Mouse (Mus musculus): ENCODE measurements around the gene Npdc1.
A peak's percentile ranks its signal among the peaks of the same experiment; 100 is the strongest.

Npdc1 gene

DNA sequence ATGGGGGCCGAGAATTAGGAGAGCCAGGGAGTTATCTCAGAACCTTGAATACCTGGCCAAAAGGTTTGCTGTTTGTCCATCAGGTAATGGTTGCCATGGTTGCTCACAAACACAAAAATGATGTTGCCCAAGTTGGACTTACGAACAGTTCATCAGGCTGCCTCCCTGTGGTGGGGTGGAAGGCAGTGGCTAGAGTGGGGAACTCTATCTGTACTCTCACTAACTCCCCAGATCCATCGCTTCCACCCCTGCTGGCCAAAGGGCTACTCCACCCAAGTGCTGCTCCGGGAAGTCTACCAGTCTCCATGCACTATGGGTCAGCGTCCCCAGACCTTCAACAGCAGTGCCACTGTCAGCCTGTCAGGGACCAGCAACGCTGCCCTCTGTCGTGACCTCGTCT lies at the start of gene Npdc1:
Gene Npdc1, plus strand, starts transcription at position 301 of the 400 bp plus-strand sequence.
- DNase-seq (ENCODE audit: extremely low read depth, insufficient read length, low spot score): no peak

DNA sequence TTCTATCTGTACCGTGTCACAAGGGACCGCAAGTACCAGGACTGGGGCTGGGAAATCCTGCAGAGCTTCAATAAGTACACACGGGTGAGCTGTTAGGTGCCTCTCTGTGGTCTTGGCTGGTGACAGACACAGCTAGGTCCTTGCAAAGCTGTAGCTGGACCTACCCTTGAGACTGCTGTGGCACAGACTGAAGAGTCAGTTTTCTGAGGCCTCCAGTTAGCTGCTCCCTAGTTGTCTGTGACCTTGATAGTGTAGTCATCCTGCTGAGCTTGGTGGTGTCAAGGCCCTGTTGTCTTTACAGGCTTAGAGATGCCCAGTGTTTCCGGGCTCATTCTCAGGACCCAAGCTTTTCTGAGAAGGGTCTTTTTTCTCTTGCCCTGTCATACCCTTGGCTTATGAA lies 49.7 kb upstream of the Npdc1 start:
- DNase-seq (ENCODE audit: extremely low read depth, insufficient read length, low spot score): no peak

DNA sequence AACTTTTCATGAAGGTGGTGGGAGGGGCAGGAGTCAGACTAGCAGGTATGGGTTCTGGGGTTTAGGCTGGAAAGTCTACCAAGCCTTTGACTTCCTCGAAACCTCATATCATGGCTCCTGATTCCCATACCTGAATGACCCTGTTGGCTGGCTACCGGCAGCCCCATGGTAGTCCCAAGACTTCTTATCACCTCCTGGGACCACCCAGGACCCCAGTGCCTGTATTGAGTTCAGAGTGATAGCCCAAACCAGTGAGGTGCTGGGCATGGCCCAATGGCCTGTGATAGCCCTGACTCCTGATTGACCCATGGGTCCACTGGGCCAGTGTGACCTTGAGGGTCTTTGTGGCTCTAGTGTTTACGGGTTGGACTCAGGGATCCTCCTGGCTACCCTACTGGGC lies 48.5 kb upstream of the Npdc1 start:
- DNase-seq (ENCODE audit: extremely low read depth, insufficient read length, low spot score): no peak

DNA sequence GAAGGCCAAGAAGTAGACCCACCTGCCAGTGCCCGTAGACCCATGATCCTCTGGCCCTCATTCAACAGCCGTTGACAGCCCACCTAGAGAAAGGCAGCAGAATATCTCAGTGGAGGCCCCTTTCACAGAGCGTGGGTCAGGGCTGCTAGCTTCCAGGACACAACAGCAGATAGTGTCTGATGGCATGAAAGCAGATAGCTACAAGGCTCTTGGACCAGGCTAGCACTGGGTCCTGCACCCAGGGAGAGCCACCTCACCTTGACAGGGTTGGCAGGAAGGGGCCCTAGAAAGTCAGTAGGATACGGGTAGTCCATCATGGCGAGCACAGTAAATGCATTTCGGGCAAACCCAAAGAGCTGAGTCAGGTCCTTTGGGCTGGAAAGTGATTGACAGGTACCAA lies 44.9 kb upstream of the Npdc1 start:
- DNase-seq (ENCODE audit: extremely low read depth, insufficient read length, low spot score): no peak

DNA sequence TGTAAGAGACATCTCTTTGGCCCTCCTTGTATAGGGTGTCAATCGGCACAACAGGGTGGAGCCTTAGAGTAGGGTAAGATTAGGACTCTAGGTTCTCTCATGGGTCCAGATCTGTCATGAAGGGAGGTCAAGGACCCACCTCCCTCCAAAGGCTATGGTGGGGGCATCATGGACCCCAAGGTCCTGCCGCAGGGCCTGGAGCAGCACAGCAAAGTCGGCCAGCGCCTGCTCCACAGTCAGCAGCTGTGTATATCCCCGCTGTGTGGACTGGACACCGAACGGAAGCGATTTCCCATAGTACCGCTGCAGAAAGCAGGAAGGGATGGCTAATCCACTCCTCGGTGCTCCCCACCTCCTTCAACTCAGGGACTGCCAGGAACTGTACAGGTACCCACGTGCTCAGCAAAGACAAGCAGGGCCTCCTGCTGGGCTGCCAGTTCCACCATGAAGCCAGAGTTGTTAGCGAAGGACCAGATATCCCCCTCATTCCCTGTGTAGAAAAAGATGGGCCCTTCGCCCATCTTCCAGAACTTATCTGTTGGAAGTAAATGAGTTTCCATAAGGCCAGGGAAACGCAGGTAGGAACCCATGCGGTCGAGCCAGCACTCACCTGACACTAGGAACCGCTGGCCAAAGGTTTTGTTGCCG lies 43.6 kb upstream of the Npdc1 start:
- DNase-seq (ENCODE audit: extremely low read depth, insufficient read length, low spot score): no peak

DNA sequence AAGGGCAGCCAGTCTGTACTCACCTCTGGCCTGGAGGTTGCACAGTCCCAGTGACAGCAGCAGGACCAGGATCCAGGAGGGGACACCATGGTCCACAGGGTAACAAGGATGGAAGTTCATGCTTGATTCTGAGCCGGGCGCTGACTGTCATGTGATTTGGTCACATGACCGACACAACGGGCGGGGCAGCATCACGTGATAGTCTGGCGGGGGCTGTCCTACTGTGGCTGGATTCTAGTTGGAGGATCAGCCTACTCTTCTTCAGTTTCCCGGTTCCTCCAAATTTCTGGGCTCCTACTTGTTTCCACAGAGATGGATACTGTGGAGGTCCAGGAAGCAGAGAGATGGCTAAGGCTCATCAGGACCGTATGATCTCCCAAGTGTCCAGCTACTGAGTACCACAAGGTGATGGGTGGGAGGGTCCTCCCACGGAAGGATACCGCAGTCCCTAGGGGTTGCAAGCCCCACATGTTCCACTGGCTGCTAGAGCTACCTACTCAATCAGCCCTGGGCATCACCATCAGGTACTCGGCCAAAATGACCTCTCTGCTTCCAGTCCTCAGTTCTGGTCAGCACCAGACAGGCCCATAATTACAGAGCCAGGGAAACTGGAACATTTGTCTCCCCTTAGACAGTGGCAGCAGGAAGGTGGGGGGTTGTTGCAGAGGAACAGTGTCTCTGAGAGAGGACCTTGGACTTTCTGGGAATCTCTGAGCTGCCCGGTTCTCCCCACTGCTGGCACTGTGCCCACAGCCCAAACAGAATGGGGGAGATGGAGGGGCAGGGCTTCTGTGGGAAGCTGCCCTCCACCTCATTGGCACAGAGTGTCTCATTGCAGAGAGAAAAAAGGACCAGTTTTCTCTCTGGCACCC lies 42.7 kb upstream of the Npdc1 start, which contains the start of gene Dpp7:
Gene Dpp7, minus strand, starts transcription at position 152 of the 872 bp plus-strand sequence.
- peak; percentile 76 for DNase-seq (ENCODE audit: extremely low read depth, insufficient read length, low spot score)

DNA sequence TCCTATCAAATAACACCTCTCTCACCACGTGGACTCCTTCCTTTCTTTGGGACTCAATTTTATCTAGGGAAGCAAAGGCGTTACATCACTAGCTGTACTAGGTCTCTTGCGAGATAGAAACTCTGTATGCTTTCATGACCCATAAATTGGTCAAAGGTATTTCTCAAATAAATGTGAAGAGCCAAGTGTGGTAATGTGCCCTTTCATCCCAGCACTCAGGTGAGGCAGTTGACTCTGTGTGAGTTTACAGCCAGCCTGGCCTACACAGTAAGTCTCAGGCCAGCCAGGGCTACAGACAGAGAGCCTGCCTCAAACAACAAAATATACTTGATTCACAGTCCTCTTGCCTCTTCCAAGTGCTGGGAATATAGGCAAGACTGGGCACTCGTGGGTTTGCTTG lies 39.3 kb upstream of the Npdc1 start:
- DNase-seq (ENCODE audit: extremely low read depth, insufficient read length, low spot score): no peak

DNA sequence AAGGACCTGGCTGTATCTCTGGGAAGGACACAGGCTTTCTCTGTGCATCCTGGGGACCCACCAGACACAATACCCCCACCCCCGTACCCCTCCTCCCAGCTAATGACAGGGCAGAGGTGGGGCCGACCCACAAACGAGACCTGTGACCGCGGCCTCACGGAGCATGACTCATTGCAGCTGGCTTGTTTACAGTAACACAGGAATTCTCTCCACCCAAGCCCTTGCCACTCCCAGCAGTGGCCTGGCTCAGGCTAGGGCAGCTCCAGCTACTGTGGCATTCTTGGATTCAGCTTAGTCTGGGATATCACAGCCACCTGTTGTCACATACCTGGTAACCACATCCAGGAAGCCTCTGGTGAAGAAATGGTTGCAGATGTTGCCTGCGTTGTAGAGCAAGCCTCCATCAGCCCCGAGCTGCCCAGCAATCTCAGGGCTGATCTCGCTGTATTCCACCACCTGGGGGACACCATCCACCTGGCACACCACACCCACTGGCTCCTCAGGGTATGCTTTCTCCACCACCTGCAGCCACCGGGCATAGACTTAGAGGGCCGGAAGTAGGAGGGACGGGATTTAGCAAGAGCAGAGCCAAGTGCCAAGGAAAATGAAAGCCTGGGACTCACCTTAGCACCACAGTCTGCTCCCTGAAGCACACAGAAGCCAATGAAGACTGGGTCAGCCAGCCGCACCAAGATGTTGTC lies 35.5 kb upstream of the Npdc1 start:
- peak; percentile 63 for DNase-seq (ENCODE audit: extremely low read depth, insufficient read length, low spot score)

DNA sequence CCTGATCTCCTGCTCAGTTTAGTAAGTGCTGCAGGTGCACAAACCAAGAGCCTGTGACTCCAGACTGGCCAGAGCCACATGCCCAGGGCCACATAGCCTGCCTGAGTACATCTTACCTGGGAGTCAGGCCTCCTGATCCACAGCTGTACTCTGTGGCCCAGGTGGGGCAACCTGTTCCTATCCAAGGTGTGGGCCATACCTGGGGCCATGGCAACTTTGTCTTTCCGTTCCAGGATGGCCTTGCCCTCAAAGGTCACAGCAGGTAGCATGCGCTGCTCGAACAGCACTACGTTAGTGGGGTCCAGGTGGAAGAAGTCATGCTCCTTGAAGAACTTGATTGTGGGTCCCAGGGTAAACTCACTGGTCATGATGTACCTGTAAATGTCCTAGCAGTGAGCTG lies 34.8 kb upstream of the Npdc1 start:
- no peak for DNase-seq (ENCODE audit: extremely low read depth, insufficient read length, low spot score)

DNA sequence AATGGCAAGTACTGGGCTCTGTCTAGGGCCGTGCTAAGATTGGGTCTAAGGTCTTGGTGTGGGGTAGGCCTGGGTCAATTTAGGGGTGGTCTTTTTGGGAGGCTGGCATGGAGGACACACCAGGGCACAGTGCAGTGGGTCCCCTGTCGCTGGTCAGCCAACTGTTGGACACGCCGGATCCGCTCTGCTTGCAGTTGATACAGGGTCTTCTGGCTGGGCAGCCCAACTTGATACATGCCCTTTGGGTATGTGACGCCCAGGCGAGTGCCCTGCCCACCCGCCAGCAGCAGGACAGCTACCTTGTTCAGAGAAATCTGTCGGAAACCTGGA lies 34.4 kb upstream of the Npdc1 start:
- no peak for DNase-seq (ENCODE audit: extremely low read depth, insufficient read length, low spot score)

DNA sequence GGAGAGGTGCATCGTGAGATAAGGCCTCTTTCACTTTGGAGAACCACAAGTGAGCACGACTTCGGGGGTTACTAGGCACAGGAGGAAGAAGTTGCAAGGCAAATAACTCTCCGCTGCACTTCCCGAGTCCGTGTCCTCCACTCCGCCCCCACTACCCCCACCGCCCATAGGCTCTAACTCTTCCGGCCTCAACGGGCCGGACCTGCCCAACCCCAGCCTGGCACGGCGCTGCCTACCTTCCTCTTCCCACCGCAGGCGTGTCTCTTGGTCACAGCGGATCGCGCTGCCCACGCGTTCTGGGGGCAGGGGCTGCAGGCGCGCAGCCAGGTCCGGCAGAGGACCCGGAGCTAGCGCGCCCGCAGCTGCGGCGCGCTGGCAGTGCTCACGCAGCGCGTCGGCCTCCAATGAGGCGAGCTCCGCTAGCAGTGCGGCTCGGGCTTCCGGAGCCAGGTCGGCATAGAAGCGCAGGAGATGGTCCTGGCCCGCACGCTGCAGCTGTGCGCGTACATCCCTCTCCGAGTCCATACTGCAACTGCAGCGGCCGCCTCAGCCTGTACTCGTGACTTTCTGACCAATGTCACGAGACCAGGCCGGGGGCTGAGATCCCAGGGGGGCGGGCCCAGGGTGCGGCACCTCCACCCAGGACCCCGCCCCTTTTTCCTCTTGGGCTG lies 33.9 kb upstream of the Npdc1 start, which contains the start of gene Uap1l1:
Gene Uap1l1, minus strand, starts transcription at position 592 of the 671 bp plus-strand sequence.
- peak; percentile 96 for DNase-seq (ENCODE audit: extremely low read depth, insufficient read length, low spot score)

DNA sequence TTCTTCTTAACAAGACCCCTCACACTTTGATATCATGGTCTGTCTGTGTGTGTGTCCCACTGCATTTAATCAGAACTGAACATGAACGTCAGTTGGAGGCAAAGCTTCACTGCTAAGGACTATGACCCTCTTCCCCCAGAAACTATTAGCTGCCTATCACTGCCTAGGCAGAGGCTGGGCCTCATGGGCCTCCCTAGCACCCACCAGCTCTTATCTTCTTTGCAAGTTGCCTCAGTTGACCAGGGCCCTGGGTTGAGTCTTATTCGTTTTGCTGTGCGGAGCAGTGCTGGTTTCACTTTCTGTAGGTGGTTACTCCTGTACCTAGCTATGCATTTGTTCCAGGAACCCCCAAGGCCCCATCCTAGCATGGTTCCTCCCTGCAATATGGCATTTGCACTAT lies 29.2 kb upstream of the Npdc1 start:
- no peak for DNase-seq (ENCODE audit: extremely low read depth, insufficient read length, low spot score)

DNA sequence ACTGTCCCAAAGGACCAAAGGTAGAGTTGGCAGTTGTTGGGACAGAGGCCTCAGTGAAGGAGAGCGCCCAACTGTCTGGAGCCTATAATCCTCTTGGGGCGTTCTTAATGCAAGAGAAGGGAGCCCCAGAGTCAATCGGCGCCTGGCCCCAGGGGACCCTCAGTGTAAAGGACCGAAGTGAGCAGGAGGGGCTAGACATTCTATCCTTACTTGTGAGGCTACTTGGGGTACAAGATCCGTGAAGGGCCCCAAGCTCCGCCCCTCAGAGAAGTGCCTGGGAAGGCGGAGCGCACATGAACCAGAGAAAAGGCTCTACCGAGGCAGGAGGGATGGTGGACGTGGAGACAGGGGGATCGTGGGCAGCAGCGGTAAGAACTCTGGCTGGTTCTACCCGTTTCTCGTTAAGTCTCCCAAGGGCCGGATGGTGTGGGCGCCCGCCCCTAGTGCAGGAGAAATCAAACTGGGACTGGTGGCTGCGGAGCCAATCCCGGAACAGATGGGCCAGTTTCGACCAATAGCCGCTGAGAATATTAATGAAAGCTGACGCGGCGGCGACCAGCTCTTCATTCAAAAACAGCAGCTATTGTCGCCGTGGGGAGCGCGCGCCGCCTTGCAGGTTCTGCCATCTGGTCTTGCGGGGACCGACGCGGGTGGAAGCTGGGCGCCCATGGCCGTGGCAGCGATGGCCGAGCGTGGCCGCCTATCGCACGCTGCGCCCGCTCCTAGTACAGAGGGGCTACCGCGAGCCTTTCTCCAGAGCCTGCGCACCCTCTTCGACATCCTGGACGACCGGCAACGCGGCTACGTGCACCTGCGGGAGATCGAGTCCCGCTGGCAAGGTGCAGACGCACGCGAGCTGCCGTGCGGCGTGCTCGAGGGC lies 27.1 kb upstream of the Npdc1 start, which contains the start of gene Sapcd2:
Gene Sapcd2, plus strand, starts transcription at position 558 of the 880 bp plus-strand sequence.
- DNase-seq (ENCODE audit: extremely low read depth, insufficient read length, low spot score): peak; percentile 88

DNA sequence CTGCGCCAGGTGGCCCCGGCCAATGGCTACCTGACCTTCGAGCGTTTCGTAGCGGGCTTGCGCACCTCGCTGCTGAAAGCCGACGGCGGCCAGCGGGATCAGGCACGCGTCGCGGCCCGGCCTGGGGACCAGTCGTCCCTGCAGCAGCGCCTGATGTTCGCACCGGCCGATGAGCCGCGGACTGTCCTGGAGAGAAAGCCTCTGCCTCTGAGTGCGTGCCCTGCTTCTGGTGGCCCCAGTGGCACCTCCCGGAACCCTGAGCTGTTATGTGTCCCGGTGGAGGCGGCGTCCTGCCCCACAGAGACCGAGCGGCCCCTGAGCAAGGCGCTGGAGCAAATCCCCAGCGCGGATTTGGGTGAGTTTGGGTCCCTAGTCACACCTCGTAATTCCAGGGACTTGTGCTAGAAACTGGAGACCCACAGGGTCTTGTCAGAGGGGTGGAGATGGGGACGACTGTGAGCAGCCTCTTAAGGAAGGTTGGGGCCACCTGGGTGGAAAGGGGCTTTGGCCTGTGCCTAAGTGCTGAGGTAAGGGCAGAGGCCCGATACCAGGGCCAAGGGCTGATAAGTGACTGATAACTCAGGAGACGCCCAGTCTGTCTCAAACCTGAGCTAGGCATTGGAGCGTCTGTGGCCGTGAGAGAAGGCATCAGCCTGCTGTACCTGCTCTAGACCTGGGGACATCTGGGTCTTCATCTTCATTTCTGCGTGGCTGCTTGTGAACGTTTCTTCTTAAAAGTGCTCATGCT lies 26.3 kb upstream of the Npdc1 start:
- no peak for DNase-seq (ENCODE audit: extremely low read depth, insufficient read length, low spot score)

DNA sequence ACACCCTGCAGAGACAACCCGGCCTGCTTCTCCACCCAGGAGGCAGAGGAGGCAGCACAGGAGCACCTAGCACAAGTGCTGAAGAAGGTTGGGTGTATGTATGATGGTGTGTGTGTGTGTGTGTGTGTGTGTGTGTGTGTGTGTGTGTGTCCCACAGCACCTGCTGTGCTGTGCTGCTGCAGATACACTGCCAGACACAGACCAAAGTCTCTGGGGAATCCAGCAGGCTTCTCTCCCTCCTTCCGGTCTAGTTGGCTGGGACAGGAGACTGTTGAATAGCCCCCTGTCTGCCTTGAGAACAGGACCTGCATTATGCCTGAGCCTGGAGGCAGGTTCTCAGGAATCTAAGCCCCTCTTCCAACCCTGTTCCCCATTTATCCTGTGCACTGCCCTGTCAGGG lies 25.7 kb upstream of the Npdc1 start:
- no peak for DNase-seq (ENCODE audit: extremely low read depth, insufficient read length, low spot score)

DNA sequence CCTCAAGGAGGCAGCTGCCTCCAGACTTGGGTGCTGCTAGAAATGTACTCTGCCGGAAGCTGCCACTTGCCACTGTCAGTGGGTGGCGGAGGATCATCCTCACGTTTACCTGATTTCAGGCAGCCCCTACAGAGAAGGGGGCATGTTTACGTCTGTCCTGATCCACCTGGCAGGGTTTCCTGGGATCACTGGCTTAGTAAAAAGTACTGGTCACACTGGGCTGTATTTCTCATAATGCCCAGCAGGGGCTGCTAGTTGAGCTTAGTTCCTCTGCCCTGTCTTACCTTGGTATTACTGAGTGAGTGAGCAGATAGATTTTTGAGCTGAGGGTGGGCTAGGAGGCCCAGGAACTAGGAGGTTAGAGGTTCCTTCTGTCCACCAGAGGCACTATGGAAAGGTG lies 22.6 kb upstream of the Npdc1 start:
- DNase-seq (ENCODE audit: extremely low read depth, insufficient read length, low spot score): no peak

DNA sequence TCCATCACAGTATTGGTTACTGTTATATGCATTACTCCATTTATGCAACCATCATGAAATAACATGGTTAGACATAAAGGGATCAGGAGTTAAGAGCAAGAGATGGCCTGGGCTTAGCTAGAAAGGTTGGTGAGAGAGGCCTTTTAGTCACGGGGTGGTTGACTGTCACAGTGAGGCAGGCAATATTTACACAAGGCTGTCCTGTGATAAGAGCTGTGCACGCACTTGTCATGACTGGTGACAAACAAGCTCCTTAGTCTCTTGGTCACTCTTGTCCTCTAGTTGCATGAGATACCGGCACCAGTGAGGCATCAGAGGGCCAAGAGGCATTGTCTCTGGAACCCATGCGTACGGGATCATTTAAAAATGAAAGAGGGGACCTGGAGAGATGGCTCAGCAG lies 14.7 kb upstream of the Npdc1 start:
- no peak for DNase-seq (ENCODE audit: extremely low read depth, insufficient read length, low spot score)

DNA sequence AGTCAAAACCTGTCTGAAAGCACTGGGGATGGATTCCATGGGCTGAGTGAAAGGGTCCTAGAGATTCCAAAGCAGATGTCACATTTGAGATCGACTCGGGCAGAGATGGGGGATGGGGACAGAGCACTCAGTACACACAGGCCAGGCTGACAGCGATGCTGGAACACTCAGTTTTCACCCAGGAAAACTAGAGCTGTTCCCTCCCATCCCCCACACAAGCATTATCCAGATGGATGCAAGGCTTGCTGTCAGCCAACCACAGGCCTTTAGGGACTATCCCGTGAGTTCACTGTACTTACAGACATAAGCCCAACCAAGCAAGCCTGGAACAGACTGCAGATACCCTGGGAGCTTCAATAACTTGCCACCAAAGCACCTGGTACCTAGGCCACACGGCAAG lies 7.9 kb upstream of the Npdc1 start:
- DNase-seq (ENCODE audit: extremely low read depth, insufficient read length, low spot score): no peak

Measured in 3134 (cell line).